Mouse (Mus musculus) spleen, adult 12 weeks (tissue): ENCODE data around the gene Eif2s1.

Source experiments
- DNase-seq: peaks from one replicate; pipeline ENCODE4 v3.0.0; 2022; ENCODE audit warnings: low spot score

Eif2s1 gene

DNA sequence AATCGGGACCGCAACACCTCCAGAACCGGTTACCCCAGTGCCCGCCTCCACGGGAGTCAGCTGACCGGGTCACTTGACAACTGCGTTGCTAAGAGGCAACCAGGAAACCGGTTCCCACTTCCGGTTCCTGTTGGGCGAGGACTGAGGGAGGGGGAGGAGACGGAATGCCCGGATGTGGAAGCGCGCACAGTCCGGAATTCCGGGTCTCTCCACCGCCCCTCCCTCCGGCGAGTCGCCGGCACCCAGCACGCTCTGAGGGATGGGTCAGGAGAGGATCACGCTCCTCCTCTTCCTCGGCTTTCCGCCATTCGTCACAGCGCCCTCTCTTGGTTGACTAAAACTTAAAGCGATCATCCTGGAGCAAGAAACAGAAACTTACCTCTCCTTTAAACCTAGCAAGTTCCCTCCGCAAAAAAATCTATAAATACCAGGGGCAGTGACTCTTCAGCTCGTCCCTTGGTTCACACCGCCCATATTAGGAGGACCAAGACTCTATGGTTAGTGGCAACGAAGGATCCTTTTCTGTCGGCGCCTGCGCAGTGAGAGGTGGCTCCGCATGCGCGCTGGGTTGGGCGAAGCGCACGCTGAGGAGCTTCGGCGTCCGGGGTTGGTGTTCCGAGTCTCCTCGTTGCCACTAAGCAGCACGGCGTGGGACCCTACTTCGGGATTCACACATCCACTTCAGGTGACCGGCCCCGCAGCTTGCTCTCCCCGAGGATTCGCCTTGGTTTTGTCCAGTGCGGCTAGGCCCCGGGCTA lies at the start of gene Eif2s1, which contains the start of gene Atp6v1d:
TSS of gene Eif2s1 (plus strand) at position 324 of the 758 bp plus-strand sequence.
TSS of gene Atp6v1d (minus strand) at position 143 of the 758 bp plus-strand sequence.
- DNase-seq, result peak; percentile 95

DNA sequence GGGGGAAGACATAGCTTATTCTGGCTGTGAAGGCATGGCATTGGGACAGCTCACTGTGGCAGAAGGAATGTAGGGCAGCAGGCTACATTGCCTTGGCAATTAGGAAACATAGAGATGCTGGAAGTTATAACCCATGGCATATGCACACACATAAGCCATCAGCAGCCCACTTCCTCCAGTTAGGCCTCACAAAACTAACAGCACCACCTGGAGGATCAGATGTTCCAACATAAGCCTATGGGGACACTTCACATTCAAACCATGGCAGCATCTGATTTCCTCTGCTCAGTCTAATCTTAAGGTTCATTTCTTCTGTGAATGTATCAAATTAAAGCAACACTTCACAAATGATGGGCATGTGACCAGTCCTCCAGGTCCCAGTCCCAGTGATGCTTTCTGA lies 47.2 kb upstream of the Eif2s1 start:
- no peak for DNase-seq

DNA sequence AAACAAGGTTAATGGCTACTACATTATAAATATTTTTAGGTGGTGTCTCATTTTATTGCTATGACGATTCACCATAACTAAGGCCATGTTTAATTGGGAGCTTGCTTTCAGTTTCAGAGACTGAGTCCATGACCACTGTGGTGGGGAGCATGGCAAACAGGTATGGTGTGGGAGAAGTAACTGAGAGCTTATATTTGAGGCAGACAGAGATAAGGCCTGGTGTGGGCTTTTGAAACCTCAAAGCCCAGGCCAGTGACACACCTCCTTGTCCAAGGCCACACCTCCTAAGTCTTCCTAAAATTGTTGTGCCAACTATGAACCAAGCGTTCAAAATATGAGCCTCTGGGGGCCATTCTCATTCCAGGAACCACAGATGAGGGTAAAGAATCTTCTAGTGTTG lies 27.1 kb upstream of the Eif2s1 start:
- no peak for DNase-seq

DNA sequence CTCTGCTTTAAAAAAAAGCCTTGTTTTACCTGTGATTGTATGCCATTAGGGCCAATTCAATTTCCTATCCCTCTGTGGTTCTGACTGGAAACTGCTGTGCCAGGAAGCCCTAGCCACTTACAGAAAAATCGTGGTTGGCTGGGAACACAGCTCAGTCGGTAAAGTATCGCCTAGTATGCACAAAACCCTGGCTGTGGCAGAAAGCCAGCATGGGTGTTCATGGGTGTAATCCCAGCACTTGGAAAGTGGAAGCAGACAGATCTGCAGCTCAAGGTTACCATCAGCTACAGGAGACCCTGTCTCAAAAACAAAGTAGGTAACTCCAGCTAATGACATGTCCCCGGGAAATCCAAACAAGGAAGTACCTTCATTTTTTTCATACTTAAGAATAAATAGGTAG lies 21.7 kb upstream of the Eif2s1 start:
- DNase-seq, result no peak

GRCm38 (mm10) chr12:78842429-78842828 lies 19.2 kb upstream of the Eif2s1 start:
- no peak for DNase-seq

- DNase-seq, result no peak
Measured at GRCm38 (mm10) chr12:78848246-78848645, 13.4 kb upstream of the Eif2s1 start.

- DNase-seq, result no peak
Measured at GRCm38 (mm10) chr12:78860921-78861495, 611 bp upstream of the Eif2s1 start.

GRCm38 (mm10) chr12:78862254-78862730 lies 673 bp downstream of the Eif2s1 start:
- DNase-seq, result no peak

DNA sequence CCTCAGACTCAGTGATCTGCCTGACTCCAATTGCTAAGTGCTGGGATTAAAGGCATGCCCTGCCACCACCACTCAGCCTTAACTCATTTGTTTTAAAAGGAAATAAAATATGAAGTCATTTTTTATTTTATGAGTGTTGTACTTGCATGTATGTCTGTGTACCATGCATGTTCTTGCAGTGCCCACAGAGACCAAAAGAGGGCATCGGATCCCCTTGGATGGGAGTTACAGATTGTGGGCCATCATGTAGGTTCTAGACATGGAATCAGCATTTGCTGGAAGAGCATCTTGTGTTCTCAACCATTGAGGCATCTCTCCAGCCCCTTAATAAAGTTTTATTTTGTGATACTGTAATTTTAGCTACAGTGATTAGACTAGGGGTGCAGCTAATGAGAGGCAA lies 3.8 kb downstream of the Eif2s1 start:
- DNase-seq, result peak; percentile 24

DNA sequence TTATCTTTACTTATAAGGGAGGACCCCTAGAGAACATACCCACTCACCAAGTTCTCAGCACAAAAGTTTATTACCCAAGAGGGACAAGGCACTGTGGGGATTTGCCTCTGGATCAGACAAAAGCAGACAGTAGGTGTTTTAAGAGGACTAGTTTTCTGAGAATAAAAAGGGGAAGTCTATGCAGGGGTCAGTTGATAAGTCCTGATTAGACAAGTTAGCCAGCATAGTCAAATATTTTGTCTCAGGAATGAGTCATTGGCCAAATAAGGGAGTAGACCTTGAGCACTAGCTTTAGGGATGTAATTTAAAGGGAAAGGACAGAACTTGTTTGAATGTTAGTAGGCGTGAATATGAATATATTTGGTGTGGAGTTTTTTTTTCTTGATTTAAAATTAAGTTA lies 6.5 kb downstream of the Eif2s1 start:
- no peak for DNase-seq

- DNase-seq, result no peak
Measured at GRCm38 (mm10) chr12:78874581-78874980, 13.0 kb downstream of the Eif2s1 start.

DNA sequence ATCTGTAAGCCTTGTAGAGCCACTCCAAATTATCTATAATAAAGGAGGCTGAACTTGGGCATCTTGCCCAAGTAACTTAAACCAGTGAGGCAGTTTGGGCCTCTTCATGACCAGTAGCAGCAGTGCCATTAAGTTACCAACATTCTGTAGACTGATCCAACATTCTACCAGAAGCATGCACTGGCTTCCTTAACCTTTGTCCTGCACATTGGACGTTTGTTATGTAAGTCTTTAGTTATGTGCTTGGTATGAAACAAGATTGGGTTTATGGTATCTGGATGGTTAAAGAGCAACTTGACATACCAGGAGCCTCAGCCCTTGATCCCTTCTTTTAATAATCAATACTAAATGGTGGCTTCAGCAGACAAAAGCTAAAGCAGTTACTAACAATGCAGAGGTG lies 28.4 kb downstream of the Eif2s1 start:
- no peak for DNase-seq

GRCm38 (mm10) chr12:78891149-78891548 lies 29.5 kb downstream of the Eif2s1 start:
- DNase-seq, result no peak

DNA sequence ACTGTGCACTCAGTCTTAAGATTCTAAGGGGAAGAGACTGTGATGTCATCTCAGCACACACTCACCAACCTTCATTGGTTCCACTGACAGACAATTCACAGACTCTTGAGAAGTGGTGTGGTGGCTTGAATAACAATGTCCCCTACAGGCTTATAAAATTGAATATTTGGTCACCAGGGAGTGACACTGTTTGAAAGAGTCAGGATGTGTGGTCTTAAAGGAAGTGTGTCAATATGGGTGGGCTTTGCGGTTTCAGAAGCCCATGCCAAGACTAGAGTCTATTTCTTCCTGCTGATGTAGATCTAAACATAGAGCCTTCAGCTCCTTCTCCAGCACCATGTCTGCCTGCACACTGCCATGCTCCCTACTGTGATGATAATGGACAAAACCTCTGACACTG lies 36.2 kb downstream of the Eif2s1 start:
- DNase-seq, result no peak

DNA sequence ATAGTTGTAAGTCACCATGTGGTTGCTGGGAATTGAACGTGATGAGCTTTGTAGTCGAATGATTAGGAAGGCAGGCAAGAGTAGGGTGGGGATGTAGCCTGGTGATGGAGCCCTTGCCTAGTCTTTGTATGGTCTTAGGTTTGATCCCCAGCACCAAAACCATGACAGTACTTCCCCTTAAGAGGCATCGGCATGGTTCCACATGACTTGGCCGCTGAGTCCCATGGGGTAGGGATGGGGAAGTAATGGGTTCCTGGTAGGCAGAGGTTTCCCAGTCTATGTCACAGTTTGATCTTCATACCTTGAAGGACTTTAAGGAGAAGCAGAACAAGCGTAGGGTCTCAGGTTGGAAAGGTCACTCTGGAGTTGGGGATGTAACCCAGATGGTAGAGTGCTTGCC lies 39.8 kb downstream of the Eif2s1 start:
- DNase-seq, result no peak

- DNase-seq, result no peak
Measured at GRCm38 (mm10) chr12:78903313-78903712, 41.7 kb downstream of the Eif2s1 start.

DNA sequence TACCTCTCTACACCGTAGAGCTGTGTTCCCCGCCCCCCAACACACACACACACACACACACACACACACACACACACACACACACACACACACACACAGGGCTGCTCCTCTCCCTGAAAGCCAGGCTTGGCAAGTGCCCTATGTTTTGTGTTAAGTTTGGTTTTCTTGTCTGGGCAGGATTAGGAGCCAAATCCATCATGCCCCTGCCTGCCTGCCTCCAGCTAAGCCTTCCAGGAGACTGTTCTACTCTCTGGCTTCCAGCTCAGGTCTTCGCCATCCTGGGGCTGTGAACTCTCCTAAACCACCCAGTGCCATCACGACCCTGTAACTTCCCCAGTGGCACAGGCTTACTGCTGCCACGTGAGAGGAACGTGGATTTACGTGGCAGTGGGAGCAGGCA lies 42.9 kb downstream of the Eif2s1 start:
- DNase-seq, result no peak

DNA sequence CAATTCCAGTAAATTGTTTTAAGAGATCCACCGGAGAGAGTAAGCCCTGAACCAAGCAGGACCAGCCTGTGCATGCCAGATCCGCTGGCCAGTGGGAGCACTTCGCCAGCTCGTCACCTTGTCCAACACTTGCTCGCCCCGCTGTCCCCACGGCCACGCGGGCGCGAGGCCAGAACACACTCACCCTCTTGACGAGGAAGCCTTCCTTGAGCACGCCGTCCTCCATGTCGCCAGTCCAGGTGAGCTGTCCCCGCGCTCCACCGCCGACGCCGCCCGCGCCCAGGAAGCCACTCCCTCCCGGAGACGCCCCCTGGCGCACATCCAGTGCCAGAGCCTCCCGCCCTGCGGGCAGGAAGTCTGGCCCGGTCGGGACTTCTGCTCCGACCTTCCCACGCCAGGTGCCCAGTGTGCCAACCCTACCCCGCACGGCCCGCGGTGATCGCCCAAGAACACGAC lies 45.1 kb downstream of the Eif2s1 start, which contains the start of gene Plek2:
TSS of gene Plek2 (minus strand) at position 258 of the 456 bp plus-strand sequence.
- DNase-seq, result peak; percentile 81

- no peak for DNase-seq
Measured at GRCm38 (mm10) chr12:78908081-78908605, 46.5 kb downstream of the Eif2s1 start.

DNA sequence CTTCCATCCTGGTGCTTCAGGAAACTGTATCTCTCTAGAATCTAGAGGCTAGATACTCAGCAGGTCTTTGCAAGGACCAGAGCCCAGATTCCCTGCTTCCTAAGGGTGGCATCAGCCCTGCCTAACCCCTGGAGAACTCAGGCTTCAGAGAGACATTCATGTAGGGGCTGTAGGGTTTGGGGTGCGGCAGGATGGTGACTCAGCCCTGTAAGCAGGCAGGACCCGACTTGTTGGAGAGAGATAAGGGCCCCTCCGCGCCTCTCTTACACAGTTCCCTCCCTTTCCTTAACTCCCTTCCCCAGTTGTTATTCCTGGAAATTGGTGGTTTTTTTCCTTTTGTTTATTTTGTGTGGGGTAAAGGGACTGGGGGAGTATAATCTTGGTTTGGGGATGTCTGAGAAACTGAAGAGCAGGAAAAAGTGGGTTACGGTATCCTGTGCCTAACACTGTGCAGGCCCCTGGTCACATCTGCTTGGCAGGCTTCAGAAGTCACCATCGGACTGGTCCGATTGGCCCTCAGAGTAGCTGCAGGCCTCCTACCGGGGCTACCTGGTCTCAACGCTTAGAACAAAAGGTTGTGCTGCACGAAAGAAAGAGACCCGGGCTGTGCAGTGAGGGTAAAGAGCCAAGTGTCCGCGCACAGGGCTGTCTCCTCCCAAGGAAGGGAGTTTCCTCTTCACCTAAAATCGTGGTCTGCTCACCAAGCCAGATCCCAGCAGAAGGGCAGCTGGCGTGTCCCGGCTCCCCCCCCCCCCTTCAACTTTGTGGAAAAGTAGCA lies 49.3 kb downstream of the Eif2s1 start:
- peak; percentile 62 for DNase-seq

GRCm38 (mm10) chr12:78911707-78912417 lies 50.2 kb downstream of the Eif2s1 start:
- DNase-seq, result peak; percentile 65

GRCm38 (mm10) chr12:78914458-78914857 lies 52.8 kb downstream of the Eif2s1 start:
- no peak for DNase-seq
